Mouse (Mus musculus) C2C12 (cell line): ENCODE measurements around the gene Naa50.

Experiments
- CTCF ChIP-seq: IDR thresholded peaks from one replicate; pipeline ENCODE4 v1.5.1; 2011; ENCODE audit not compliant: control insufficient read depth, insufficient read depth, insufficient read length
- MAX ChIP-seq: IDR thresholded peaks from one replicate; pipeline ENCODE4 v1.6.1; 2011; ENCODE audit warnings: mild to moderate bottlenecking, control low read depth
- MYOD1 ChIP-seq: IDR thresholded peaks from one replicate; pipeline ENCODE4 v1.6.1; 2011; ENCODE audit warnings: low read depth; ENCODE audit not compliant: control insufficient read depth, insufficient read length
- MYOG ChIP-seq: IDR thresholded peaks from one replicate; pipeline ENCODE4 v1.6.1; 2011; ENCODE audit not compliant: control insufficient read depth, insufficient read length; ENCODE audit errors: extremely low read depth
- USF1 ChIP-seq: IDR thresholded peaks from one replicate; pipeline ENCODE4 v1.6.1; 2011; ENCODE audit warnings: low read depth, mild to moderate bottlenecking, control low read depth, moderate library complexity

GRCm38 (mm10) chr16:44105211-44105610 is 34.4 kb upstream of the Naa50 start:
- TF ChIP-seq CTCF (no peak), MYOG (no peak), USF1 (no peak), MAX (no peak), MYOD1 (no peak)
